Mouse (Mus musculus): ENCODE results near the gene Gtf3c2. TPM values are rescaled to one million over a fixed set of nuclear protein-coding genes. Genes with fewer than 3 reads are reported as not detected.

Gene Gtf3c2
- total RNA-seq (2012; rRNA removed) (49.4 and 51.2 TPM in 2 replicates), total RNA-seq (2014; rRNA removed) (19.4 and 22.8 TPM in 2 replicates), polyA plus RNA-seq (2012; ENCODE audit: insufficient read length, low read depth) (96.9 and 99.5 TPM in 2 replicates)

GRCm38 (mm10) chr5:31179766-31180630, at the start of gene Gtf3c2, which contains the start of gene Gm29609:
TSS of gene Gtf3c2 (minus strand) at chr5:31180144.
TSS of gene Gm29609 (minus strand) at chr5:31179911.
- Histone ChIP-seq H3K36me3 (replicated peaks in 1 of 2; ENCODE audit: control insufficient read depth in 1 of 2, insufficient read depth in 1 of 2, low read length in 1 of 2) (peaks cover 0 to 28% of the 10 kb centered on the region in 2 experiments), H3K9ac (ENCODE audit: insufficient read depth, low read depth) (peak within 1 kb of the TSS; percentile 93), H3K4me3 (replicated peaks in 1 of 3; ENCODE audit: low read depth in 2 of 3, low read length in 2 of 3, poor library complexity in 1 of 3) (peak within 1 kb of the TSS; percentile 78 to 97 (median 81)), H3K27ac (ENCODE audit: insufficient read depth, low read depth) (peak within 1 kb of the TSS; percentile 95), H3K4me1 (ENCODE audit: control insufficient read depth in 1 of 2, insufficient read depth in 2 of 2) (peaks cover 0 to 32% of the 10 kb centered on the region in 2 experiments; a peak in 2 of 4 replicates), H3K4me2 (ENCODE audit: insufficient read depth, low read depth, poor library complexity, severe bottlenecking) (peak within 1 kb of the TSS; percentile 78), H3K27me3 (replicated peaks) (no peaks in the 10 kb centered on the region), H3K79me2 (replicated peaks; ENCODE audit: control insufficient read depth, extremely low read depth, insufficient read depth, poor library complexity, severe bottlenecking) (peaks cover 42% of the 10 kb centered on the region), H3K9me3 (replicated peaks; ENCODE audit: low read length) (no peaks in the 10 kb centered on the region)
- DNase-seq (ENCODE audit: extremely low read depth), result peak; percentile 96
- TF ChIP-seq MEF2A (IDR thresholded peaks at IDR 0.05; ENCODE audit: borderline replicate concordance, low read depth, low read length), result no peak; the same call in 1 of the 2 replicates
- TF ChIP-seq JUND (conservative IDR thresholded peaks at IDR 0.05; ENCODE audit: low read depth, low read length), result no peak
- TF ChIP-seq TCF12 (IDR thresholded peaks at IDR 0.05; ENCODE audit: low read depth, low read length), result peak; percentile 71
- no peak for TF ChIP-seq JUN (IDR thresholded peaks at IDR 0.05; ENCODE audit: insufficient read depth, low read depth, low read length)
- no peak for TF ChIP-seq SMC3 (IDR thresholded peaks at IDR 0.05; ENCODE audit: low read depth, low read length)
- no peak for TF ChIP-seq RAD21 (IDR thresholded peaks at IDR 0.05; ENCODE audit: low read depth, low read length)
- no peak; the same call in none of the 2 replicates for TF ChIP-seq SIN3A (IDR thresholded peaks at IDR 0.05; ENCODE audit: low read length)
- no peak for TF ChIP-seq ETS1 (conservative IDR thresholded peaks at IDR 0.05; ENCODE audit: low read depth, low read length)
- TF ChIP-seq MAX (IDR thresholded peaks at IDR 0.05; ENCODE audit: low read length), result no peak; the same call in none of the 2 replicates
- no peak for TF ChIP-seq CTCF (conservative IDR thresholded peaks at IDR 0.05 in 1 of 2, IDR thresholded peaks at IDR 0.05 in 1 of 2; ENCODE audit: low read depth in 2 of 2, low read length in 2 of 2)
- no peak for TF ChIP-seq ZC3H11A (IDR thresholded peaks at IDR 0.05; ENCODE audit: low read depth, low read length)
- TF ChIP-seq KAT2A (IDR thresholded peaks at IDR 0.05; ENCODE audit: insufficient replicate concordance, low read length), result peak; percentile 71; the same call in 1 of the 2 replicates
- no peak; the same call in 1 of the 2 replicates for TF ChIP-seq E2F4 (IDR thresholded peaks at IDR 0.05; ENCODE audit: insufficient replicate concordance, low read depth, low read length)
- 0 out of 2 replicates have a peak, but pooled peaks have one; percentile 21 for TF ChIP-seq MXI1 (IDR thresholded peaks at IDR 0.05; ENCODE audit: low read depth, low read length)
- TF ChIP-seq POLR2A (IDR thresholded peaks at IDR 0.05; ENCODE audit: low read depth, low read length), result peak; percentile 96
- no peak for TF ChIP-seq CHD2 (IDR thresholded peaks at IDR 0.05; ENCODE audit: low read length)
- TF ChIP-seq MYC (IDR thresholded peaks at IDR 0.05; ENCODE audit: low read depth, low read length), result peak; percentile 41; the same call in 1 of the 2 replicates
- TF ChIP-seq PAX5 (IDR thresholded peaks at IDR 0.05; ENCODE audit: low read length), result no peak
- no peak for TF ChIP-seq RCOR1 (conservative IDR thresholded peaks at IDR 0.05; ENCODE audit: low read depth, low read length)
- no peak for TF ChIP-seq GABPA (IDR thresholded peaks at IDR 0.05; ENCODE audit: insufficient replicate concordance, low read depth, low read length)
- TF ChIP-seq MAZ (IDR thresholded peaks at IDR 0.05; ENCODE audit: low read depth, low read length), result peak; percentile 12; the same call in 1 of the 2 replicates
- peak; percentile 88 for TF ChIP-seq NRF1 (IDR thresholded peaks at IDR 0.05; ENCODE audit: low read depth, low read length)
- peak; percentile 88 for TF ChIP-seq NELFE (IDR thresholded peaks at IDR 0.05; ENCODE audit: low read depth, low read length)
- TF ChIP-seq ELF1 (IDR thresholded peaks at IDR 0.05; ENCODE audit: low read depth, low read length), result peak; percentile 92
- TF ChIP-seq UBTF (IDR thresholded peaks at IDR 0.05; ENCODE audit: low read depth, low read length), result no peak
- no peak; the same call in 1 of the 2 replicates for TF ChIP-seq EP300 (IDR thresholded peaks at IDR 0.05; ENCODE audit: low read length)
- TF ChIP-seq MAFK (IDR thresholded peaks at IDR 0.05; ENCODE audit: insufficient replicate concordance, low read length), result no peak
- no peak for TF ChIP-seq ZKSCAN1 (IDR thresholded peaks at IDR 0.05; ENCODE audit: borderline replicate concordance, low read depth, low read length)
- 0 out of 2 replicates have a peak, but pooled peaks have one; percentile 3 for TF ChIP-seq BHLHE40 (IDR thresholded peaks at IDR 0.05; ENCODE audit: low read depth, low read length)
- peak; percentile 87 for TF ChIP-seq POLR2AphosphoS2 (IDR thresholded peaks at IDR 0.05; ENCODE audit: low read depth, low read length)
- no peak for TF ChIP-seq USF1 (IDR thresholded peaks at IDR 0.05; ENCODE audit: low read depth, low read length)
- peak; percentile 88 for TF ChIP-seq ZMIZ1 (IDR thresholded peaks at IDR 0.05; ENCODE audit: low read depth, low read length)
- peak; percentile 86 for TF ChIP-seq HCFC1 (IDR thresholded peaks at IDR 0.05; ENCODE audit: low read depth, low read length)
- no peak; the same call in none of the 2 replicates for TF ChIP-seq CHD1 (IDR thresholded peaks at IDR 0.05; ENCODE audit: low read depth, low read length)
- TF ChIP-seq IRF4 (IDR thresholded peaks at IDR 0.05; ENCODE audit: low read depth, low read length), result peak; percentile 3; the same call in 1 of the 2 replicates
- TF ChIP-seq TBP (conservative IDR thresholded peaks at IDR 0.05; ENCODE audit: low read depth, low read length), result peak; percentile 81
- dilution Hi-C loops (cut with MboI; ENCODE audit: extremely low pct_ligation_motif_present, extremely low pct_unique_long_range_greater_than_20kb, low sequenced_read_pairs) (no loop called here), in situ Hi-C loops (cut with MboI; ENCODE audit: low pct_ligation_motif_present, low pct_unique_long_range_greater_than_20kb, low sequenced_read_pairs) (no loop called here)

Data from CH12.LX (cell line).